Comparison of ENCODE assay signal across 32 mouse cellular contexts in the genomic region with DNA sequence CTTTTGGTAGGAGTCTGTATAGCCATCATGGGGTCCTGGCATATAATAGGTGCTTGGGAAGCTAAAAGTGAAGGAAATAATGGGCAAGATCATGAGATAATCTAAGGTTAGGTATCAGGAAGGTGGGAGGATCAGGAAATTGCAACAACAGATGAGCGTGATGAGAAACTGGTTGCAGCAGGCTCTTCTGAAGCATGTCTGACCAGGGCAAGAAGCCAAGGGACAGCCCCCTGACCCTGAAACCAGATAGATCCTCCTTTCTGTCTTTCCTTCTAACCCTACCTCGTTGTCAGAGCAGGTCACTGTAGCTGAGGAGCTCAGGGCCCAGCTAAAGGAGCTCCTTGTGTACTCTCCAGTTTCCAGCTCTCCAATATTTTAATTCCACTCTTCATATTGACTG.
"Had no signal": no experiment of that assay in that cellular context is flagged by ENCODE, and none has a peak within 500 bp of the region (broad histone marks: within the 10 kb centered on the region; RNA-seq: fewer than 3 reads in every experiment).

No protein-coding gene starts in this region.

- H3K4me1 ChIP-seq: limb, embryonic 10.5 days; limb, embryonic 12.5 days; limb, embryonic 13.5 days; limb, embryonic 15.5 days; liver, embryonic 12.5 days; liver, embryonic 13.5 days; liver, embryonic 15.5 days; lung, embryonic 15.5 days; megakaryocyte, embryonic 14.5 days; midbrain, embryonic 10.5 days; midbrain, embryonic 12.5 days; midbrain, embryonic 13.5 days; midbrain, embryonic 15.5 days; neural tube, embryonic 12.5 days had no signal

- ATAC-seq: liver, embryonic 12.5 days; liver, postnatal 0 days; lung, postnatal 0 days; midbrain, embryonic 13.5 days; midbrain, embryonic 15.5 days; midbrain, embryonic 16.5 days had no signal

- H3K27me3 ChIP-seq: limb, embryonic 12.5 days; limb, embryonic 13.5 days; limb, embryonic 15.5 days; liver, embryonic 12.5 days; liver, embryonic 13.5 days; liver, embryonic 15.5 days; lung, embryonic 15.5 days; megakaryocyte, embryonic 14.5 days; midbrain, embryonic 12.5 days; midbrain, embryonic 13.5 days; midbrain, embryonic 15.5 days; neural tube, embryonic 12.5 days had no signal

- H3K9ac ChIP-seq: limb, embryonic 12.5 days; limb, embryonic 13.5 days; limb, embryonic 15.5 days; liver, embryonic 12.5 days; liver, embryonic 13.5 days; liver, embryonic 14.5 days; liver, embryonic 15.5 days; liver, postnatal 0 days; lung, embryonic 14.5 days; lung, embryonic 15.5 days; midbrain, embryonic 12.5 days; midbrain, embryonic 13.5 days; midbrain, embryonic 15.5 days; neural tube, embryonic 12.5 days had no signal

- H3K4me2 ChIP-seq: limb, embryonic 12.5 days; limb, embryonic 13.5 days; limb, embryonic 15.5 days; liver, embryonic 11.5 days; liver, embryonic 12.5 days; liver, embryonic 13.5 days; liver, embryonic 15.5 days; lung, embryonic 14.5 days; lung, embryonic 15.5 days; midbrain, embryonic 11.5 days; midbrain, embryonic 12.5 days; midbrain, embryonic 13.5 days; midbrain, embryonic 15.5 days; neural tube, embryonic 12.5 days had no signal

- H3K4me3 ChIP-seq: limb, embryonic 10.5 days; limb, embryonic 12.5 days; limb, embryonic 13.5 days; limb, embryonic 15.5 days; liver, embryonic 12.5 days; liver, embryonic 13.5 days; liver, embryonic 15.5 days; lung, embryonic 15.5 days; megakaryocyte, embryonic 14.5 days; midbrain, embryonic 10.5 days; midbrain, embryonic 12.5 days; midbrain, embryonic 13.5 days; midbrain, embryonic 15.5 days; myocyte; neural tube, embryonic 12.5 days had no signal

- H3K9me3 ChIP-seq: limb, embryonic 10.5 days; limb, embryonic 15.5 days; liver, embryonic 13.5 days; liver, embryonic 15.5 days; lung, embryonic 15.5 days; megakaryocyte, embryonic 14.5 days; neural tube, embryonic 12.5 days had no signal

- DNase-seq: left cerebral cortex, postnatal 4 days; liver; liver, embryonic 13.5 days; liver, postnatal 0 days; lung, adult 18-20 months; lung, adult 2 months; lung, embryonic 14.5 days; lung, postnatal 10 days; lung, postnatal 14 days; lung, postnatal 36 days; lung, postnatal 4 days; midbrain, embryonic 14.5 days had no signal

- H3K36me3 ChIP-seq: limb, embryonic 10.5 days; limb, embryonic 12.5 days; limb, embryonic 13.5 days; limb, embryonic 15.5 days; liver, embryonic 12.5 days; liver, embryonic 13.5 days; liver, embryonic 15.5 days; lung, embryonic 15.5 days; midbrain, embryonic 10.5 days; midbrain, embryonic 12.5 days; midbrain, embryonic 13.5 days; midbrain, embryonic 15.5 days; neural tube, embryonic 12.5 days had no signal

- H3K27ac ChIP-seq: limb, embryonic 10.5 days; limb, embryonic 12.5 days; limb, embryonic 13.5 days; limb, embryonic 15.5 days; liver, embryonic 12.5 days; liver, embryonic 13.5 days; liver, embryonic 14.5 days; liver, embryonic 15.5 days; lung, embryonic 15.5 days; macrophage; midbrain, embryonic 10.5 days; midbrain, embryonic 12.5 days; midbrain, embryonic 13.5 days; midbrain, embryonic 15.5 days; neural tube, embryonic 12.5 days had no signal
